Mouse (Mus musculus): ENCODE data around the gene Mthfd1. TPM values are rescaled to one million over a fixed set of nuclear protein-coding genes. Genes with fewer than 3 reads are reported as not detected.

The Mthfd1 gene
- total and polyA plus RNA-seq, 3 experiments, result 208 to 231 TPM; not detected in 1

GRCm38 (mm10) chr12:76272610-76273524 is 17.8 kb downstream of the Mthfd1 start:
- peaks cover 11 to 47% of the 10 kb centered on the region in 2 experiments for H3K36me3 ChIP-seq (ENCODE audit: control insufficient read depth in 1 of 2, insufficient read depth in 2 of 2, low read length in 2 of 2)
- H3K4me3 ChIP-seq (ENCODE audit: control insufficient read depth in 1 of 2, insufficient read depth in 1 of 2, low read depth in 2 of 2, low read length in 2 of 2), result no peak overlapping the region
- DNase-seq (ENCODE audit: low read depth, low spot score), result no peak
- H3K4me1 ChIP-seq (ENCODE audit: control insufficient read depth in 1 of 2, insufficient read depth in 2 of 2, low read length in 2 of 2), result peaks cover 0 to 5% of the 10 kb centered on the region in 2 experiments; a peak in 2 of 4 replicates
- H3K79me2 ChIP-seq (ENCODE audit: control insufficient read depth, insufficient read depth, low read length, poor library complexity), result peaks cover 7% of the 10 kb centered on the region
- H3K27me3 ChIP-seq (ENCODE audit: control insufficient read depth in 1 of 2, insufficient read depth in 2 of 2, low read length in 2 of 2), result no peaks in the 10 kb centered on the region
- H3K9me3 ChIP-seq (replicated peaks; ENCODE audit: insufficient read depth, low read length), result no peaks in the 10 kb centered on the region
- no peak overlapping the region for H3K27ac ChIP-seq (ENCODE audit: control insufficient read depth, low read depth, low read length)
- TF ChIP-seq TAL1 (IDR thresholded peaks at IDR 0.05; ENCODE audit: low read length), result no peak
- TF ChIP-seq MAZ (IDR thresholded peaks at IDR 0.05; ENCODE audit: low read depth, low read length), result no peak
- TF ChIP-seq UBTF (IDR thresholded peaks at IDR 0.05; ENCODE audit: borderline replicate concordance, insufficient read depth, low read depth, low read length), result no peak
- TF ChIP-seq CHD1 (IDR thresholded peaks at IDR 0.05; ENCODE audit: low read depth, low read length), result no peak
- TF ChIP-seq JUND (IDR thresholded peaks at IDR 0.05; ENCODE audit: low read depth, low read length), result no peak
- no peak for TF ChIP-seq TBP (IDR thresholded peaks at IDR 0.05; ENCODE audit: low read depth, low read length)
- TF ChIP-seq ZNF384 (IDR thresholded peaks at IDR 0.05; ENCODE audit: low read depth, low read length), result no peak; the same call in 1 of the 2 replicates
- no peak for TF ChIP-seq KAT2A (conservative IDR thresholded peaks at IDR 0.05; ENCODE audit: low read depth, low read length)
- TF ChIP-seq POLR2AphosphoS2 (IDR thresholded peaks at IDR 0.05; ENCODE audit: low read length), result no peak
- no peak for TF ChIP-seq HCFC1 (IDR thresholded peaks at IDR 0.05; ENCODE audit: low read depth, low read length)
- TF ChIP-seq RAD21 (IDR thresholded peaks at IDR 0.05; ENCODE audit: low read depth, low read length), result no peak
- H3K9ac ChIP-seq (ENCODE audit: control insufficient read depth, low read depth, low read length, poor library complexity, severe bottlenecking), result no peak overlapping the region

GRCm38 (mm10) chr12:76278209-76278608 is 23.1 kb downstream of the Mthfd1 start:
- TF ChIP-seq NRF1 (IDR thresholded peaks at IDR 0.05; ENCODE audit: insufficient read depth, low read depth, low read length, poor library complexity, severe bottlenecking), result no peak
- TF ChIP-seq MYB (IDR thresholded peaks at IDR 0.05; ENCODE audit: low read depth, low read length), result no peak
- TF ChIP-seq CHD2 (IDR thresholded peaks at IDR 0.05; ENCODE audit: low read length), result no peak
- TF ChIP-seq UBTF (IDR thresholded peaks at IDR 0.05; ENCODE audit: borderline replicate concordance, insufficient read depth, low read depth, low read length), result no peak
- TF ChIP-seq CTCF (IDR thresholded peaks at IDR 0.05 in 2 of 3, conservative IDR thresholded peaks at IDR 0.05 in 1 of 3; ENCODE audit: control insufficient read depth in 1 of 3, insufficient read depth in 1 of 3, low read depth in 2 of 3, low read length in 3 of 3, poor library complexity in 1 of 3, severe bottlenecking in 1 of 3), result no peak
- TF ChIP-seq ZNF384 (IDR thresholded peaks at IDR 0.05; ENCODE audit: low read depth, low read length), result no peak
- TF ChIP-seq USF2 (IDR thresholded peaks at IDR 0.05; ENCODE audit: borderline replicate concordance in 1 of 2, insufficient read depth in 1 of 2, low read depth in 1 of 2, low read length in 2 of 2), result no peak
- TF ChIP-seq ZC3H11A (IDR thresholded peaks at IDR 0.05; ENCODE audit: low read depth, low read length), result no peak
- TF ChIP-seq ZMIZ1 (IDR thresholded peaks at IDR 0.05; ENCODE audit: low read depth, low read length), result no peak
- TF ChIP-seq TBP (IDR thresholded peaks at IDR 0.05; ENCODE audit: low read depth, low read length), result no peak
- TF ChIP-seq KAT2A (conservative IDR thresholded peaks at IDR 0.05; ENCODE audit: low read depth, low read length), result no peak
- TF ChIP-seq HCFC1 (IDR thresholded peaks at IDR 0.05; ENCODE audit: low read depth, low read length), result no peak
- no peak for TF ChIP-seq MAX (IDR thresholded peaks at IDR 0.05; ENCODE audit: low read length)
- TF ChIP-seq USF1 (IDR thresholded peaks at IDR 0.05; ENCODE audit: low read depth, low read length), result no peak
- no peak for TF ChIP-seq POLR2A (IDR thresholded peaks at IDR 0.05; ENCODE audit: control insufficient read depth in 1 of 2, insufficient read depth in 1 of 2, low read depth in 1 of 2, low read length in 2 of 2, poor library complexity in 1 of 2)
- TF ChIP-seq MYC (IDR thresholded peaks at IDR 0.05; ENCODE audit: low read depth, low read length), result no peak
- TF ChIP-seq MAFK (IDR thresholded peaks at IDR 0.05; ENCODE audit: borderline replicate concordance, low read depth, low read length), result no peak
- TF ChIP-seq ETS1 (IDR thresholded peaks at IDR 0.05; ENCODE audit: low read depth, low read length), result no peak
- TF ChIP-seq GABPA (IDR thresholded peaks at IDR 0.05; ENCODE audit: low read depth, low read length), result no peak

More at GRCm38 (mm10) chr12:76278209-76278608, 23.1 kb downstream of the Mthfd1 start:
- DNase-seq (ENCODE audit: low read depth, low spot score), result no peak
- H3K36me3 ChIP-seq (ENCODE audit: control insufficient read depth in 1 of 2, insufficient read depth in 2 of 2, low read length in 2 of 2), result peaks cover 22 to 38% of the 10 kb centered on the region in 2 experiments
- no peak overlapping the region for H3K4me3 ChIP-seq (ENCODE audit: control insufficient read depth in 1 of 2, insufficient read depth in 1 of 2, low read depth in 2 of 2, low read length in 2 of 2)
- H3K9ac ChIP-seq (ENCODE audit: control insufficient read depth, low read depth, low read length, poor library complexity, severe bottlenecking), result no peak overlapping the region
- H3K4me1 ChIP-seq (ENCODE audit: control insufficient read depth in 1 of 2, insufficient read depth in 2 of 2, low read length in 2 of 2), result peaks cover 5 to 12% of the 10 kb centered on the region in 2 experiments
- peaks cover 2% of the 10 kb centered on the region; the same call in 1 of the 2 replicates for H3K79me2 ChIP-seq (ENCODE audit: control insufficient read depth, insufficient read depth, low read length, poor library complexity)
- no peaks in the 10 kb centered on the region for H3K27me3 ChIP-seq (ENCODE audit: control insufficient read depth in 1 of 2, insufficient read depth in 2 of 2, low read length in 2 of 2)
- H3K27ac ChIP-seq (ENCODE audit: control insufficient read depth, low read depth, low read length), result no peak overlapping the region
- no peaks in the 10 kb centered on the region for H3K9me3 ChIP-seq (replicated peaks; ENCODE audit: insufficient read depth, low read length)

All from MEL (cell line).